Mouse (Mus musculus) G1E (cell line): ENCODE data around the gene Hcst.

Source experiments
- GATA1 ChIP-seq: IDR thresholded peaks from 2 replicates; pipeline ENCODE4 v1.6.1; 2012; ENCODE audit warnings: borderline replicate concordance, low read length, inconsistent platforms, mixed read lengths
- POLR2AphosphoS5 ChIP-seq: IDR thresholded peaks from 2 replicates; pipeline ENCODE4 v1.6.1; 2012; ENCODE audit warnings: low read depth, low read length, inconsistent platforms; ENCODE audit not compliant: insufficient replicate concordance

DNA sequence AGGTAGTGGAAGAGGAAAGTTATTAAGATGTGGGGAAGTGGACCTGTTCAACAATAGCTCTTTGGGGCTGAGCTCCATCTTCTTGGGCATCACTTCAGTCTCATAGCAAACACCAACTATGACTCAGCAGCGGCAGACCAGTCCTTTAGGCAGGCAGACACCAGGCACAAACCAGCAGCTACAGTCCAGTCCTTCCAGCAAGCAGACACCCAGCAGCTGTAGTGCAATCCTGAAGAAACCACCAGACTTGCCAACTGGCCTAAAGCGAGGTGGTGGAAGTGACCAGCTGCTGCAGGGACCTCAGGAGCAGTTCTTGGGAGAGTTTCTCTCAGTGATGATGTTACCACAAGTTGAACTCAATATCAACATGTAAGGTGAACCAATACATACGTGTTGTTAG, 11.0 kb downstream of the Hcst start:
- TF ChIP-seq POLR2AphosphoS5 (no peak), GATA1 (no peak)
